In the genomic region with DNA sequence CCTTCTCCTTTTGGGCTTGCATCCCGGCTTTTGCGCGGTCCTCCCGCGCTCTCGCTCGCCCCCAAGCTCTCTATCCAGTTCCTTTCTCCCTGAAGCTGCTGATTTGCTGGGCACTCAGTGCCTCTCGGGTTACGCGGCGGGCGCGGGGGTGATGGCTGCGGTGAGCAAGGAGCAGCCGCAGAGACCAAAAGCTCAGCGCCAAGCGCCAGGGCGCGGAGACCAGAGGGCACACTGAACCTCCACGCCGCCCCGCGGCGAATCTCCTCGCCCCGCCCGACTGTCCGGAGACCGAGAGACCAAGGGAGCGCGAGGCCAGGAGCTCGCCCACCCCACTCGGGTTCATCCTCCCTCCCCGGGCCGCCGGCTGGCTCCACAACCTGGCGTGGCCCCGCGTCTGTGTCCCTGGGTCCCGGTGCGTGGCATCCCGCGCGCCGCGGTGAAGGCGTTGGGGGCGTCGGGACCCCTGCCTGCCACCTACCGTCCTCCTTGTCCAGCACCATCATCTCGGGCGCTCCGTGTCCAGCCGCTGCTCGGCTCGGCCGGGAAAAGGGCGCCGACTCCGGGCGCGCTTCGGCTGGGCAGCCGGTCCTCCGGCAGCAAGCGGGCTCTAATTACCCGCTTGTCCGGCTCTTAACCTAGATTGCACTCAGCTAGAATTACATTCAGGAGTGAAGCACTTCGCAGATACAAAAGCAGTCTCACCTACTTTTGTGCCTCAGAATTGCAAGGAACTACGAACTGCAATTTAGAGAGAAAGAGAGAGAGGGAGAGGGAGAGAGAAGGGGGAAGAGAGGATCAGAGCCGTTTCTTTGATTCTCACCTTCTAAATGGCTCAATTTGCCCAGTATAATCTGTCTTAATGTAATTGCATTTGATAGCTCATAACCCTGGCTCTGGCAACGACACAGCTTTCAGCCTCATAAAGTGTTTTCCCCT, we compare ENCODE assay signal across 8 mouse cellular contexts. TPM values are rescaled to one million over a fixed set of nuclear protein-coding genes. Genes with fewer than 3 reads are reported as not detected.
DNase-seq lines count a peak whose midpoint lies in the region; ATAC-seq and TF ChIP-seq lines count a peak whose summit lies in the region.

No protein-coding gene starts in this region.

- H3K4me3 ChIP-seq in lung, embryonic 14.5 days (ENCODE audit: low read depth, low read length): peak overlapping the region; percentile 50
- H3K4me3 ChIP-seq in brown adipose tissue, adult 24 weeks (ENCODE audit: insufficient read depth, low read depth, low read length): peak overlapping the region; percentile 52
- H3K4me3 ChIP-seq in embryonic fibroblast, embryonic 13.5 days (ENCODE audit: insufficient read depth, low read length): peak overlapping the region; percentile 34
- peak overlapping the region; percentile 72 for H3K4me3 ChIP-seq in hindbrain, embryonic 14.5 days (replicated peaks; ENCODE audit: low read length)
- peak overlapping the region; percentile 24 for H3K4me3 ChIP-seq in liver, embryonic 15.5 days (replicated peaks)
- peak overlapping the region; percentile 48 for H3K4me3 ChIP-seq in stomach, embryonic 15.5 days (replicated peaks)
- H3K4me3 ChIP-seq in thymus, adult 2 months (ENCODE audit: control insufficient read depth, insufficient read depth, low read length): no peak overlapping the region

- H3K36me3 ChIP-seq in lung, embryonic 14.5 days (ENCODE audit: insufficient read depth): no peaks in the 10 kb centered on the region
- H3K36me3 ChIP-seq in hindbrain, embryonic 14.5 days (replicated peaks; ENCODE audit: control insufficient read depth, insufficient read depth): no peaks in the 10 kb centered on the region
- H3K36me3 ChIP-seq in liver, embryonic 15.5 days (replicated peaks): no peaks in the 10 kb centered on the region
- no peaks in the 10 kb centered on the region for H3K36me3 ChIP-seq in stomach, embryonic 15.5 days
- H3K36me3 ChIP-seq in thymus, adult 2 months (ENCODE audit: control insufficient read depth, insufficient read depth, low read length): no peaks in the 10 kb centered on the region

- TF ChIP-seq POLR2A in embryonic fibroblast, embryonic 13.5 days (IDR thresholded peaks at IDR 0.05; ENCODE audit: low read depth, low read length): no peak
- TF ChIP-seq POLR2A in thymus, adult 2 months (IDR thresholded peaks at IDR 0.05; ENCODE audit: control insufficient read depth, extremely low read depth, insufficient read depth, low read length, poor library complexity): no peak

- no peak overlapping the region for H3K27ac ChIP-seq in lung, embryonic 14.5 days (ENCODE audit: low read depth)
- H3K27ac ChIP-seq in brown adipose tissue, adult 24 weeks (replicated peaks; ENCODE audit: low read depth, low read length): no peak overlapping the region
- H3K27ac ChIP-seq in embryonic fibroblast, embryonic 13.5 days (ENCODE audit: insufficient read depth, low read length): no peak overlapping the region
- H3K27ac ChIP-seq in hindbrain, embryonic 14.5 days: peak overlapping the region; percentile 87
- no peak overlapping the region for H3K27ac ChIP-seq in liver, embryonic 15.5 days (replicated peaks)
- H3K27ac ChIP-seq in stomach, embryonic 15.5 days: no peak overlapping the region
- no peak overlapping the region for H3K27ac ChIP-seq in thymus, adult 2 months (ENCODE audit: control insufficient read depth, insufficient read depth, low read length)

- no peaks in the 10 kb centered on the region for H3K4me1 ChIP-seq in lung, embryonic 14.5 days (ENCODE audit: insufficient read depth)
- 0 out of 2 replicates have a peak, but pooled peaks cover 3% of the 10 kb centered on the region for H3K4me1 ChIP-seq in brown adipose tissue, adult 24 weeks (ENCODE audit: control insufficient read depth, insufficient read depth, insufficient read length, low read length)
- H3K4me1 ChIP-seq in embryonic fibroblast, embryonic 13.5 days (ENCODE audit: control insufficient read depth, insufficient read depth, low read length): no peaks in the 10 kb centered on the region
- peaks cover 26% of the 10 kb centered on the region for H3K4me1 ChIP-seq in hindbrain, embryonic 14.5 days (replicated peaks; ENCODE audit: control insufficient read depth, insufficient read depth, low read length)
- H3K4me1 ChIP-seq in liver, embryonic 15.5 days (replicated peaks): 0 out of 2 replicates have a peak, but pooled peaks cover 10% of the 10 kb centered on the region
- H3K4me1 ChIP-seq in stomach, embryonic 15.5 days: peaks cover 8% of the 10 kb centered on the region; the same call in 1 of the 2 replicates
- no peaks in the 10 kb centered on the region for H3K4me1 ChIP-seq in thymus, adult 2 months (replicated peaks; ENCODE audit: control insufficient read depth, insufficient read depth, low read length)

- peak; percentile 58; the same call in 1 of the 2 replicates for ATAC-seq in lung, embryonic 14.5 days (ENCODE audit: insufficient read depth)
- 0 out of 2 replicates have a peak, but pooled peaks have one; percentile 15 for ATAC-seq in hindbrain, embryonic 14.5 days (ENCODE audit: low FRiP score)
- no peak for ATAC-seq in liver, embryonic 15.5 days (ENCODE audit: insufficient read depth)
- no peak; the same call in 1 of the 2 replicates for ATAC-seq in stomach, embryonic 15.5 days (ENCODE audit: insufficient read depth, low FRiP score, low read depth)

- TF ChIP-seq CTCF in lung, embryonic 14.5 days (IDR thresholded peaks at IDR 0.05; ENCODE audit: low read depth): no peak
- no peak for TF ChIP-seq CTCF in embryonic fibroblast, embryonic 13.5 days (IDR thresholded peaks at IDR 0.05; ENCODE audit: borderline replicate concordance, insufficient read depth, low read length)
- TF ChIP-seq CTCF in thymus, adult 2 months (IDR thresholded peaks at IDR 0.05; ENCODE audit: borderline replicate concordance, control insufficient read depth, extremely low read depth, insufficient read depth, low read length, poor library complexity): no peak

- peak; percentile 50 for DNase-seq in lung, embryonic 14.5 days
- DNase-seq in lung, postnatal 36 days: no peak
- no peak for DNase-seq in hindbrain, embryonic 14.5 days (ENCODE audit: low spot score)
- DNase-seq in thymus, adult 2 months: no peak

- H3K27me3 ChIP-seq in lung, embryonic 14.5 days (ENCODE audit: insufficient read depth, low read length): peaks cover 50% of the 10 kb centered on the region
- H3K27me3 ChIP-seq in hindbrain, embryonic 14.5 days (ENCODE audit: control insufficient read depth, insufficient read depth, low read length): peaks cover 33% of the 10 kb centered on the region
- H3K27me3 ChIP-seq in liver, embryonic 15.5 days: peaks cover 86% of the 10 kb centered on the region
- peaks cover 52% of the 10 kb centered on the region for H3K27me3 ChIP-seq in stomach, embryonic 15.5 days (replicated peaks)
- H3K27me3 ChIP-seq in thymus, adult 2 months (ENCODE audit: control insufficient read depth, insufficient read depth, low read length): peaks cover 3% of the 10 kb centered on the region; the same call in 1 of the 2 replicates

- under 1% methylated on average over 72 of the region's 72 CpGs for WGBS in lung, embryonic 14.5 days
- under 1% methylated on average over 57 of the region's 72 CpGs for WGBS in hindbrain, embryonic 14.5 days
- 2% methylated on average over 72 of the region's 72 CpGs for WGBS in liver, embryonic 15.5 days (ENCODE audit: insufficient replicate concordance)
- WGBS in stomach, embryonic 15.5 days: under 1% methylated on average over 71 of the region's 72 CpGs
- 4% methylated on average over 71 of the region's 72 CpGs for WGBS in thymus, adult 2 months

- H3K4me2 ChIP-seq in lung, embryonic 14.5 days: peak overlapping the region; percentile 98
- H3K4me2 ChIP-seq in hindbrain, embryonic 14.5 days (replicated peaks): peak overlapping the region; percentile 98
- peak overlapping the region; percentile 52 for H3K4me2 ChIP-seq in liver, embryonic 15.5 days
- H3K4me2 ChIP-seq in stomach, embryonic 15.5 days: peak overlapping the region; percentile 100

- no peaks in the 10 kb centered on the region for H3K9me3 ChIP-seq in lung, embryonic 14.5 days (ENCODE audit: low read depth, low read length)
- H3K9me3 ChIP-seq in hindbrain, embryonic 14.5 days (ENCODE audit: control insufficient read depth, low read length): no peaks in the 10 kb centered on the region
- no peaks in the 10 kb centered on the region for H3K9me3 ChIP-seq in liver, embryonic 15.5 days (replicated peaks)
- H3K9me3 ChIP-seq in stomach, embryonic 15.5 days: no peaks in the 10 kb centered on the region

- peak overlapping the region; percentile 47 for H3K9ac ChIP-seq in lung, embryonic 14.5 days
- H3K9ac ChIP-seq in hindbrain, embryonic 14.5 days: peak overlapping the region; percentile 75
- H3K9ac ChIP-seq in liver, embryonic 15.5 days: no peak overlapping the region
- 0 out of 2 replicates have a peak overlapping the region, but pooled peaks have one; percentile 10 for H3K9ac ChIP-seq in stomach, embryonic 15.5 days

RNA-seq across cellular contexts. Expression of a gene that starts 5.2 kb away (rescaled TPM):
- polyA plus RNA-seq in lung, embryonic 14.5 days (2014; fragmentation: Nextera tagmentation; extraction: Ambion mirVana): 11.8 and 15.0 TPM in 2 replicates
- polyA plus RNA-seq in brown adipose tissue, adult 24 weeks (2012; ENCODE audit: insufficient read depth, insufficient read length, missing spikeins): 18.5 and 30.3 TPM in 2 replicates
- 2.4 and 5.3 TPM in 2 replicates for polyA plus RNA-seq in embryonic fibroblast, embryonic 13.5 days (2011; ENCODE audit: insufficient read length, low read depth, missing spikeins)
- polyA plus RNA-seq in hindbrain, embryonic 14.5 days (2014; fragmentation: Nextera tagmentation; extraction: Ambion mirVana): 55.2 and 64.9 TPM in 2 replicates
- polyA plus RNA-seq in liver, embryonic 15.5 days (2015; fragmentation: Nextera tagmentation; extraction: Ambion mirVana): 0.84 and 0.89 TPM in 2 replicates
- 5.3 and 6.4 TPM in 2 replicates for polyA plus RNA-seq in stomach, embryonic 15.5 days (2015; fragmentation: Nextera tagmentation; extraction: Ambion mirVana)
- polyA plus RNA-seq in thymus, adult 2 months (2012; rRNA removed): 6.3 and 6.7 TPM in 2 replicates

Comparison
In these comparisons a context has a peak if more than half of its experiments do, and no peak if none do; other contexts are left out.
1. ATAC-seq: peak in lung, embryonic 14.5 days (single experiment) and hindbrain, embryonic 14.5 days (single experiment); none in liver, embryonic 15.5 days (single experiment) and stomach, embryonic 15.5 days (single experiment).
2. Peak in every context shown above with its lines, with median percentiles within 50 percentile points of each other: H3K4me2 ChIP-seq.